Mouse (Mus musculus) ES-E14 (cell line): ENCODE data around the gene Btbd18. TPM values are rescaled to one million over a fixed set of nuclear protein-coding genes. Genes with fewer than 3 reads are reported as not detected.

ENCODE experiments used
- DNase-seq: peaks from one replicate; pipeline ENCODE4 v3.0.0-alpha.2; 2013; ENCODE audit warnings: low read depth, low spot score
- H3K27ac ChIP-seq: 2 replicates; pipeline ENCODE4 v1.5.1; 2012; ENCODE audit warnings: low read depth, mild to moderate bottlenecking, low read length, moderate library complexity, mixed read lengths; ENCODE audit not compliant: poor library complexity, insufficient read depth, severe bottlenecking
- H3K36me3 ChIP-seq: 2 replicates; pipeline ENCODE4 v1.6.1; 2012; ENCODE audit warnings: mild to moderate bottlenecking, low read length, moderate library complexity, mixed read lengths; ENCODE audit not compliant: control insufficient read depth, poor library complexity, insufficient read depth, severe bottlenecking
- H3K4me1 ChIP-seq, 2 experiments: fragments of 150-350 bp in 1 of 2; sonication (generic) in 1 of 2; 2 replicates each; pipeline ENCODE4 v1.6.1; 2012; ENCODE audit warnings: low read length in 2 of 2, mild to moderate bottlenecking in 1 of 2, mixed read lengths in 1 of 2; ENCODE audit not compliant: control insufficient read depth in 2 of 2, insufficient read depth in 2 of 2, poor library complexity in 1 of 2
- H3K4me3 ChIP-seq, 2 experiments: fragments of 150-350 bp in 1 of 2; sonication (generic) in 1 of 2; 2 replicates each; pipeline ENCODE4 v1.5.1; 2012; ENCODE audit warnings: low read length in 2 of 2, low read depth in 1 of 2, mild to moderate bottlenecking in 1 of 2, mixed read lengths in 1 of 2; ENCODE audit not compliant: insufficient read depth in 1 of 2, poor library complexity in 1 of 2, severe bottlenecking in 1 of 2
- H3K9ac ChIP-seq: 2 replicates; pipeline ENCODE4 v1.6.1; 2012; ENCODE audit warnings: low read depth, mild to moderate bottlenecking, low read length, mixed read lengths; ENCODE audit not compliant: poor library complexity, insufficient read depth, severe bottlenecking
- H3K9me3 ChIP-seq: fragments of 150-350 bp; sonication (generic); 2 replicates; pipeline ENCODE4 v1.6.1; 2012; ENCODE audit warnings: low read depth, mild to moderate bottlenecking, low read length; ENCODE audit not compliant: control insufficient read depth, insufficient read depth
- CHD2 ChIP-seq: IDR thresholded peaks from 2 replicates; pipeline ENCODE4 v1.6.1; 2014; ENCODE audit warnings: mild to moderate bottlenecking, low read depth, low read length, inconsistent platforms
- HCFC1 ChIP-seq: IDR thresholded peaks from 2 replicates; pipeline ENCODE4 v1.6.1; 2012; ENCODE audit warnings: low read length, inconsistent platforms, borderline replicate concordance; ENCODE audit not compliant: insufficient read depth
- MAFK ChIP-seq: IDR thresholded peaks from 2 replicates; pipeline ENCODE4 v1.6.1; 2014; ENCODE audit warnings: mild to moderate bottlenecking, low read depth, low read length, inconsistent platforms; ENCODE audit not compliant: insufficient read depth
- ZC3H11A ChIP-seq: IDR thresholded peaks from 2 replicates; pipeline ENCODE4 v1.6.1; 2012; ENCODE audit warnings: low read depth, mild to moderate bottlenecking, inconsistent platforms, low read length, borderline replicate concordance
- ZNF384 ChIP-seq: IDR thresholded peaks from 2 replicates; pipeline ENCODE4 v1.6.1; 2012; ENCODE audit warnings: low read depth, low read length, inconsistent platforms
- in situ Hi-C, 2 experiments: fragments of 600-800 bp; cut with MboI; formaldehyde crosslinking; loops; one replicate each; pipeline ENCODE4 v1.15.1; 2025; ENCODE audit warnings: low sequenced_read_pairs in 2 of 2, inconsistent platforms in 1 of 2; ENCODE audit not compliant: unreplicated experiment in 2 of 2
- total RNA-seq: library from RNA; depleted of rRNA; stranded (reverse); fragments of 300-350 nt; gene quantifications from 2 replicates; pipeline ENCODE4 v1.2.3, GENCODE M21; 2012

The Btbd18 gene
- total RNA-seq, 1 experiment = 3.6 TPM

GRCm38 (mm10) chr2:84637452-84638165 is 21.3 kb upstream of the Btbd18 start:
- H3K9me3 ChIP-seq = no peaks in the 10 kb centered on the region
- no peak for DNase-seq
- in situ Hi-C loops = no loop called here
- H3K36me3 ChIP-seq = no peaks in the 10 kb centered on the region
- no peak overlapping the region for H3K27ac ChIP-seq
- H3K9ac ChIP-seq = no peak overlapping the region
- H3K4me1 ChIP-seq = peaks cover 18 to 19% of the 10 kb centered on the region in 2 experiments
- TF ChIP-seq MAFK (no peak), ZNF384 (peak; percentile 84)
- H3K4me3 ChIP-seq = no peak overlapping the region

DNA sequence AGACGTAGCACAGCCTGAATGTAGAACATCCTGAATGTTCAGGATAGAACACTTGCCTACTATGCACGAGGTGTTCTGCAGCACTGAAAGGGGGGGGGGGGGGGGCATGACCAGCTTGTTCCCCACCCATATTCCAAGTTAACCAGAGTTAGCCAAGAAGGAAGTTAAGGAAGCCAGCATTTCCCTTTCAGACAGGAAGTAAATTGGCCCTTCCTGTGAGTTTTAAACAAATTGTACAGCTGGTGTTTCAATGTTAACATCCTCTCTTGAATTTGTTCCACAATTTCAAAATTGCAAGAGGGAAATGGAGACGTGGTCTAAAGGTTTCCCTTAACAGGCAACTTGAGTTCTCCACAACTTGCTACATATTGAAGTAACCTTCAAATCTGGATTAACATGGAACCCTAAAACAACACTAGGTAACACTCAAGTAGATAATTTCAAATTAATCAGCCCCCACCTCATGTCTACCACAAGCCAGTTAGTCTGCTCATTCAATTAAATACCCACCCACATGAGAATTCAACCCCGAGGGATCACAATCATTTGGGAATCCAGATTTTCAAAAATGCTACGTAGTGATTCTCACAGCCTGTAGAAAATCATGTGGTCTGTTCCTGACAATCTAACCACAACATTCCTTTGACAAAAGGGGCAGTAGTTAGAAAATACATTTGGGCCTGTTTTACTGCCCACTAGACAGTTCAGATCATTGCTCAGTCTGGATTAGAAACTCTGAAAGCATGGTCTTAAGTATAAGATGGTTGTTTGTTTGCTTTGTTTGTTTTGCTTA is 20.3 kb upstream of the Btbd18 start:
- in situ Hi-C loops = no loop called here
- DNase-seq = no peak
- no peaks in the 10 kb centered on the region for H3K36me3 ChIP-seq
- no peak overlapping the region for H3K27ac ChIP-seq
- no peak overlapping the region for H3K4me3 ChIP-seq
- no peak overlapping the region for H3K9ac ChIP-seq
- H3K9me3 ChIP-seq = no peaks in the 10 kb centered on the region
- no peak for TF ChIP-seq MAFK
- H3K4me1 ChIP-seq = peaks cover 18% of the 10 kb centered on the region in 2 experiments

DNA sequence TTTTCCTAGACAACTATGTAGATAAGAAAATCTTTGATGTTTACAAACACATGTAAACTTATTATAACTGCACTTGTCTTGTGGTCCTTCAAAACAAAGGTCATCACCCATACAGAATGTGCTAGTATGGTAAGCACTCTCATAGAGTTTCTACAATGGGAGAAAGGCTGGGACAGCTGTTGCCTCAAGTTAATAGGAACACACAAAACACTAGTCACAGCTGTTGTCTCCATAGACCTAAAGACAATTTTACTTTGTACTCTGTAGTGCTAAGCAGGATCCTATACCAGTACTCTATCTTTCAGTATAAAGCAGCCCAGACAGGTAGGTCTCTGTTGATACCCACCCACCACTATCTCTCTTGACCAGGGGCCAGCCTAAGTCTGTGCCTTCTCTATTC is 18.0 kb upstream of the Btbd18 start:
- in situ Hi-C loops = no loop called here
- Histone ChIP-seq H3K4me1 (peaks cover 3 to 17% of the 10 kb centered on the region in 2 experiments), H3K9ac (no peak overlapping the region), H3K27ac (no peak overlapping the region), H3K4me3 (no peak overlapping the region), H3K9me3 (no peaks in the 10 kb centered on the region), H3K36me3 (no peaks in the 10 kb centered on the region)
- TF ChIP-seq MAFK = no peak
- no peak for TF ChIP-seq ZNF384
- no peak for DNase-seq

- no peak for TF ChIP-seq HCFC1
- TF ChIP-seq CHD2 = no peak
- no peak for TF ChIP-seq ZC3H11A
- TF ChIP-seq ZNF384 = no peak
- no peak for TF ChIP-seq MAFK
- Histone ChIP-seq H3K4me3 (no peak overlapping the region), H3K9me3 (no peaks in the 10 kb centered on the region), H3K9ac (no peak overlapping the region), H3K36me3 (0 out of 2 replicates have a peak, but pooled peaks cover 2% of the 10 kb centered on the region), H3K27ac (no peak overlapping the region), H3K4me1 (peaks cover 2 to 4% of the 10 kb centered on the region in 2 experiments; a peak in 3 of 4 replicates)
- in situ Hi-C loops = no loop called here
- DNase-seq = no peak
These were observed 12.7 kb upstream of the Btbd18 start for GRCm38 (mm10) chr2:84646138-84646537.

DNA sequence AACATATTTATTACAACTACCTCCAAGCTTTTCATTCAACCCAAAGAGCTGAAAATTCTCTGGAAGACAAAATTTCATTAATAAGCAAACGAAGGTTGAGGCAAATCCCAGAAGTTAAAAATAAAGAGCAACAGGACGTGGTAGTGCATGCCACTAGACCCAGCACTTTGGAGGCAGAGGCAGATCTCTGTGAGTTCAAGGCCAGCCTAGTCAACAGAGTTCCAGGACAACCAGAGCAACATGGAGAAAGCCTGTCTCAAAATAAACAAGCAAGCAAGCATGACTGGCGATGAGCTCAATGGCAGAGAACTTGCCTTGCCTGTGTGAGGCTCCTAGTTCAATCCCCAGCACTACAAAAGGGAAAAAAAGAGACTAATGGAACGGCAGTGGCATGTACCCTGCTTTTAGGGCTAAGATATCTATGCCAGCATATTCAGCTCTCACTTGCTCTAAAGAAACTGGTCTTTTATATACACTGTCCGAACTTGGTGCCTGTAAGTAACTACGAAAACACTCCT is 11.8 kb upstream of the Btbd18 start:
- Histone ChIP-seq H3K4me3 (no peak overlapping the region), H3K36me3 (0 out of 2 replicates have a peak, but pooled peaks cover 2% of the 10 kb centered on the region), H3K9ac (no peak overlapping the region), H3K9me3 (no peaks in the 10 kb centered on the region), H3K27ac (no peak overlapping the region), H3K4me1 (peaks cover 2 to 4% of the 10 kb centered on the region in 2 experiments; a peak in 3 of 4 replicates)
- in situ Hi-C loops = no loop called here
- DNase-seq = no peak
- no peak for TF ChIP-seq ZC3H11A
